In the genomic region with DNA sequence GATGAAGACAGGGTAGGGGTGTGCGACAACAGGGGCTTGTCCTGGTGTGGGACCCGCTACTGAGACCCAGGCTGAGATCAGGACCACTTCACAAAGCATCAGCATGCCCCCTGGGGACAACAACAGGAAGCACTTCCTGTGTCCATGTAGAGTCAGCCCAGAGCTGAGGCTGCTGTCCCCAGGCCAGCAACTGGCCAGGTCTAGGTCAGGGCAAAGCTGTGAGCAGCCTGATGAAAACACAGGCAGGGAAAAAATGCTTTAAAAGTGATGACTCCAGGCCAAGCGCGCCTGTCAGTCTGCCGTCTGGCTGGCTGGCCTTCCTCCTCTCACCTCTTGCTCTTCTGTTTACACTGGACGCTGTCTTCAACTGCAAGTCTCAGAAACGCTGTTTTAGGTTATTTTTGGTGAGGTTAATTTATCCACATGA, we compare ENCODE assay signal across 8 mouse cellular contexts. TPM values are rescaled to one million over a fixed set of nuclear protein-coding genes. Genes with fewer than 3 reads are reported as not detected.
A peak's percentile ranks its signal among the peaks of the same experiment; 100 is the strongest.
DNase-seq lines count a peak whose midpoint lies in the region; ATAC-seq and TF ChIP-seq lines count a peak whose summit lies in the region.

No protein-coding gene starts in this region.

- no peaks in the 10 kb centered on the region for H3K9me3 ChIP-seq in heart, postnatal 0 days (replicated peaks; ENCODE audit: control insufficient read depth, low read length)
- H3K9me3 ChIP-seq in hindbrain, embryonic 16.5 days (ENCODE audit: control insufficient read depth, low read length): no peaks in the 10 kb centered on the region

- H3K9ac ChIP-seq in heart, postnatal 0 days (replicated peaks; ENCODE audit: low read depth, low read length): no peak overlapping the region
- H3K9ac ChIP-seq in liver, adult 2 months (ENCODE audit: low read depth, low read length): no peak overlapping the region
- H3K9ac ChIP-seq in hindbrain, embryonic 16.5 days (ENCODE audit: low read depth, low read length): no peak overlapping the region

- H3K4me1 ChIP-seq in heart, postnatal 0 days (ENCODE audit: control insufficient read depth, insufficient read depth): peaks cover 20% of the 10 kb centered on the region
- peaks cover 21% of the 10 kb centered on the region for H3K4me1 ChIP-seq in liver, adult 2 months (ENCODE audit: control insufficient read depth, insufficient read depth, low read length)
- peaks cover 14% of the 10 kb centered on the region for H3K4me1 ChIP-seq in hindbrain, embryonic 16.5 days (ENCODE audit: control insufficient read depth, insufficient read depth, low read depth, low read length)

- DNase-seq in 3134 (ENCODE audit: extremely low read depth, insufficient read length, low spot score) (peak; percentile 75), adipocyte (ENCODE audit: low spot score) (peak; percentile 32)
- peak; percentile 30 for DNase-seq in heart, postnatal 0 days (ENCODE audit: low spot score)
- DNase-seq in liver, adult 2 months (ENCODE audit: extremely low read depth, low read depth, low spot score): peak; percentile 85
- DNase-seq in c-Kit-positive CD71-positive TER-119-positive erythroid progenitor cells, embryonic 14.5 days (ENCODE audit: low spot score): no peak
- DNase-seq in left cerebral cortex, postnatal 14 days (ENCODE audit: low spot score in 2 of 2): no peak
- DNase-seq in layer of hippocampus, postnatal 14 days (ENCODE audit: low spot score in 2 of 2): no peak

- intact Hi-C loops in left cerebral cortex, postnatal 14 days (cut with DNase I): no loop called here

- TF ChIP-seq POLR2A in liver, adult 2 months (IDR thresholded peaks at IDR 0.05; ENCODE audit: extremely low read depth, insufficient read depth, low read length): no peak

- TF ChIP-seq CTCF in heart, postnatal 0 days (IDR thresholded peaks at IDR 0.05; ENCODE audit: low read depth): no peak
- TF ChIP-seq CTCF in liver, adult 2 months (IDR thresholded peaks at IDR 0.05; ENCODE audit: low read depth, low read length): peak; percentile 30

- H3K36me3 ChIP-seq in heart, postnatal 0 days (replicated peaks; ENCODE audit: control insufficient read depth, insufficient read depth, low read length): peaks cover 15% of the 10 kb centered on the region; the same call in 1 of the 2 replicates
- peaks cover 5% of the 10 kb centered on the region for H3K36me3 ChIP-seq in liver, adult 2 months (ENCODE audit: control insufficient read depth, insufficient read depth, low read length)
- H3K36me3 ChIP-seq in hindbrain, embryonic 16.5 days (ENCODE audit: control insufficient read depth, insufficient read depth, low read length): peaks cover 8% of the 10 kb centered on the region

- no peak for TF ChIP-seq EP300 in heart, postnatal 0 days (IDR thresholded peaks at IDR 0.05; ENCODE audit: low read depth)

- WGBS in heart, postnatal 0 days: 42% methylated on average over 7 of the region's 7 CpGs
- 28% methylated on average over 7 of the region's 7 CpGs for WGBS in liver, adult 2 months
- WGBS in hindbrain, embryonic 16.5 days: 72% methylated on average over 7 of the region's 7 CpGs

- H3K4me2 ChIP-seq in heart, postnatal 0 days (ENCODE audit: low read depth, low read length): no peak overlapping the region
- H3K4me2 ChIP-seq in hindbrain, embryonic 16.5 days (ENCODE audit: low read length): no peak overlapping the region

- H3K4me3 ChIP-seq in heart, postnatal 0 days (ENCODE audit: low read depth, low read length): no peak overlapping the region
- no peak overlapping the region for H3K4me3 ChIP-seq in liver, adult 2 months (ENCODE audit: insufficient read depth, low read depth, low read length)
- no peak overlapping the region for H3K4me3 ChIP-seq in hindbrain, embryonic 16.5 days (ENCODE audit: low read length)

- H3K79me2 ChIP-seq in liver, adult 2 months (ENCODE audit: control insufficient read depth, insufficient read depth, low read length): peaks cover 62% of the 10 kb centered on the region

- peak; percentile 57 for ATAC-seq in heart, postnatal 0 days (ENCODE audit: insufficient read depth, low read depth)
- no peak for ATAC-seq in hindbrain, embryonic 16.5 days

- H3K27ac ChIP-seq in heart, postnatal 0 days (ENCODE audit: low read depth): peak overlapping the region; percentile 56
- peak overlapping the region; percentile 53 for H3K27ac ChIP-seq in liver, adult 2 months (replicated peaks; ENCODE audit: insufficient read depth, low read depth, low read length)
- no peak overlapping the region for H3K27ac ChIP-seq in hindbrain, embryonic 16.5 days (ENCODE audit: low read depth, low read length)

- H3K27me3 ChIP-seq in heart, postnatal 0 days (ENCODE audit: control insufficient read depth, insufficient read depth, low read length): no peaks in the 10 kb centered on the region
- H3K27me3 ChIP-seq in liver, adult 2 months (ENCODE audit: control insufficient read depth, insufficient read depth, low read length): no peaks in the 10 kb centered on the region
- H3K27me3 ChIP-seq in hindbrain, embryonic 16.5 days (replicated peaks; ENCODE audit: control insufficient read depth, insufficient read depth, low read length): no peaks in the 10 kb centered on the region

RNA-seq across cellular contexts. Expression of a gene that starts 21.0 kb away (rescaled TPM):
- total RNA-seq in heart, postnatal 0 days (2014; rRNA removed; ENCODE audit: low replicate concordance): 18.1 and 20.4 TPM in 2 replicates
- 4.8 and 5.6 TPM in 2 replicates for polyA plus RNA-seq in heart, postnatal 0 days (2015; fragmentation: Nextera tagmentation; extraction: Ambion mirVana)
- total RNA-seq in liver, adult 2 months (2014; rRNA removed): 9.2 and 14.8 TPM in 2 replicates
- polyA plus RNA-seq in liver, adult 2 months (2012; rRNA removed): 13.0 and 15.6 TPM in 2 replicates
- total RNA-seq in left cerebral cortex, postnatal 14 days (2021): 10 to 100 TPM; 71.8 to 75.9 TPM
- total RNA-seq in layer of hippocampus, postnatal 14 days (2021): 10 to 100 TPM; 78.1 to 83.0 TPM
- polyA plus RNA-seq in hindbrain, embryonic 16.5 days (2015; fragmentation: Nextera tagmentation; extraction: Ambion mirVana): 19.3 and 20.9 TPM in 2 replicates

RNA-seq across cellular contexts. Expression of a gene that starts 41.5 kb away (rescaled TPM):
- total RNA-seq in heart, postnatal 0 days (2014; rRNA removed; ENCODE audit: low replicate concordance): 186 and 191 TPM in 2 replicates
- polyA plus RNA-seq in heart, postnatal 0 days (2015; fragmentation: Nextera tagmentation; extraction: Ambion mirVana): 313 and 342 TPM in 2 replicates
- total RNA-seq in liver, adult 2 months (2014; rRNA removed): 61.9 and 79.7 TPM in 2 replicates
- 45.9 and 48.2 TPM in 2 replicates for polyA plus RNA-seq in liver, adult 2 months (2012; rRNA removed)
- total RNA-seq in left cerebral cortex, postnatal 14 days (2021): 100 to 1,000 TPM; 181 to 183 TPM
- 100 to 1,000 TPM; 172 to 184 TPM for total RNA-seq in layer of hippocampus, postnatal 14 days (2021)
- polyA plus RNA-seq in hindbrain, embryonic 16.5 days (2015; fragmentation: Nextera tagmentation; extraction: Ambion mirVana): 355 and 365 TPM in 2 replicates

RNA-seq across cellular contexts. Expression of a gene that starts 53.1 kb away (rescaled TPM):
- 26.7 and 28.9 TPM in 2 replicates for total RNA-seq in heart, postnatal 0 days (2014; rRNA removed; ENCODE audit: low replicate concordance)
- polyA plus RNA-seq in heart, postnatal 0 days (2015; fragmentation: Nextera tagmentation; extraction: Ambion mirVana): 12.7 and 13.5 TPM in 2 replicates
- 25.1 and 35.9 TPM in 2 replicates for total RNA-seq in liver, adult 2 months (2014; rRNA removed)
- polyA plus RNA-seq in liver, adult 2 months (2012; rRNA removed): 23.0 and 26.5 TPM in 2 replicates
- 100 to 1,000 TPM; 101 to 104 TPM for total RNA-seq in left cerebral cortex, postnatal 14 days (2021)
- 10 to 100 TPM; 81.3 to 98.2 TPM for total RNA-seq in layer of hippocampus, postnatal 14 days (2021)
- 37.0 and 37.5 TPM in 2 replicates for polyA plus RNA-seq in hindbrain, embryonic 16.5 days (2015; fragmentation: Nextera tagmentation; extraction: Ambion mirVana)

Comparison
In these comparisons a context has a peak if more than half of its experiments do, and no peak if none do; other contexts are left out.
1. DNase-seq: peak in 3134 (single experiment), adipocyte (single experiment), heart, postnatal 0 days (single experiment) and liver, adult 2 months (single experiment); none in c-Kit-positive CD71-positive TER-119-positive erythroid progenitor cells, embryonic 14.5 days (single experiment), left cerebral cortex, postnatal 14 days (0 of 2) and layer of hippocampus, postnatal 14 days (0 of 2).